Mouse (Mus musculus): ENCODE data around the gene Arhgap45.

DNA sequence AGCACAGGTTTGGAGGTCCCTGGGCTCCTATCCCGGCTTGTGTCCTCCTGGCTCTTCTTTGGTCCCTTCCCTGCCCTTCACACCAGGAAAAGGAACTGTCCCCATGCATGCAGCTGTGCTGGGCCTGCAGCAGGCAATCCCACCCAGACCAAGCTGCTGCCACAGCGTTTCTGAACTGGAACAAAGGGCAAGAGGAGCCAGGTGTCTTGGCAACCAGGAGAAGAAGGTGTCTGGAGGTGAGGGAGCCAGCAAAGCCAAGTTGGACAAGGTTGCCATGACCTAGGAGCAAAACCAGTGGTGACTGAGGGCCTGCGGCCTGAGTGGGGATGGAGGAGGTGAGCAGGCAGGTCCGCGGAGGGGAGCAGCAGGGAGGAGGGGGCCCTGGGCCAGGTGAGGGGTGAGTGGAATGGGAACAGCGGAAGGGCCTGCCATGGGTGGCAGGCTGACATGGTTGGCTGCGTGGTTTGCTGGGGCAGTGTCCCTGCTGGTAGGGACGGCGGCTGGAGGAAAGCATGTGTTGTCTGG, 30.6 kb downstream of the Arhgap45 start, which contains the start of gene Gpx4:
- no peak for TF ChIP-seq USF1 (IDR thresholded peaks at IDR 0.05; ENCODE audit: low read depth)
- no peak for TF ChIP-seq CTCF (IDR thresholded peaks at IDR 0.05; ENCODE audit: control insufficient read depth, insufficient read depth, insufficient read length)
- TF ChIP-seq CEBPB (IDR thresholded peaks at IDR 0.05; ENCODE audit: low read depth): no peak
- no peak for TF ChIP-seq MAX (IDR thresholded peaks at IDR 0.05)

Data from C2C12 (cell line).